Mouse (Mus musculus): Measurements from ENCODE around the gene Fam71e1. TPM values are rescaled to one million over a fixed set of nuclear protein-coding genes. Genes with fewer than 3 reads are reported as not detected.

The Fam71e1 gene
- polyA plus RNA-seq (2014; fragmentation: Nextera tagmentation; extraction: Ambion mirVana): 26.8 and 28.6 TPM in 2 replicates

DNA sequence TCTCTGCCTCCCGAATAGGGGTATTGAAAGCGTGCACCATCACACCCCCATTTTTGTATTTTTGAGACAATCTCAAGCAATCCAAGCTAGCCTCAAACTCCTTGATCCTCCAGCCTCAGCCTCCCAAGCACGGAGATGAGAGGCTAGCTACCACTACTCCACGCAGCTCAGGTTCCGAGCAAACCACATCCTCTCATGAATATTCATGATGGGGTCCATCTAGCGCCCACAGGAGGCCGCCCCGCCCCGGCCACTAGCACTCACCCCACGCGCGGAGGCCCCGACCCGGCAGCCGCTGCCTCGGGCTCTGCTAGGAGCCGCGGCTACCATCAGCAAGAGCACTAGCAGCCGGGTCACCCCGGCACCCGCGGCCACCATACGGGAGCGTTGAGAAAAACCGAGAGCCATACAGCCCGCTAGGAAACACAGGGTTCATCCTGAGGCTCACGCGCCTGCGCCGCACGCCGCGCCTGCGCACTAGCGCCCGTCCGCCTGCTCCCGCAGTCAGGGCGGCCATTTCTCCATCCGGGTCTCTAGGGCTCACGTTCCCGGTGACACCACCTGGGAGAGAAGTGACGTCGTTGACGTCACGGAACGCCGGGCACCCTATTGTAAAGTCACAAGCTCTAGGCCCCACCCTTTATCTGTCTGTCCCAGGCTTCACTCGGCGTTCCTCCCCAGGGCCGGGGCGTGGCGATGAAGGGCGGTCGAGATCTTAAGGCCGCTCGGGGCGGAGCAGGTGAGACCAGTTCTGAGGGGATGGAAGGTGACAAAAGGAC is at the start of gene Fam71e1, which contains the start of gene Emc10:
Gene Fam71e1 (plus strand): TSS at position 590 of the 779 bp plus-strand sequence.
Gene Emc10 (minus strand): TSS at position 538 of the 779 bp plus-strand sequence.
- peaks cover 21% of the 10 kb centered on the region for H3K4me1 ChIP-seq (ENCODE audit: control insufficient read depth, insufficient read depth, low read length)
- no peaks in the 10 kb centered on the region for H3K9me3 ChIP-seq (ENCODE audit: control insufficient read depth, low read length)
- peak within 1 kb of the TSS; percentile 87 for H3K4me2 ChIP-seq (ENCODE audit: low read length)
- H3K36me3 ChIP-seq (ENCODE audit: control insufficient read depth, insufficient read depth, low read length): peaks cover 19% of the 10 kb centered on the region
- no peaks in the 10 kb centered on the region for H3K27me3 ChIP-seq (ENCODE audit: control insufficient read depth, insufficient read depth, low read length)
- H3K9ac ChIP-seq (replicated peaks; ENCODE audit: low read length): peak within 1 kb of the TSS; percentile 93
- peak within 1 kb of the TSS; percentile 97 for H3K27ac ChIP-seq (replicated peaks; ENCODE audit: low read depth, low read length)
- ATAC-seq (ENCODE audit: low FRiP score, low TSS enrichment) (peak; percentile 96), DNase-seq (peak; percentile 100)
- 1% methylated on average over 58 of the region's 58 CpGs for WGBS
- H3K4me3 ChIP-seq (replicated peaks; ENCODE audit: low read depth, low read length): peak within 1 kb of the TSS; percentile 72

- Histone ChIP-seq H3K27ac (replicated peaks; ENCODE audit: low read depth, low read length) (no peak overlapping the region), H3K4me3 (replicated peaks; ENCODE audit: low read depth, low read length) (no peak overlapping the region), H3K4me2 (ENCODE audit: low read length) (no peak overlapping the region), H3K36me3 (ENCODE audit: control insufficient read depth, insufficient read depth, low read length) (peaks cover 79% of the 10 kb centered on the region), H3K27me3 (ENCODE audit: control insufficient read depth, insufficient read depth, low read length) (no peaks in the 10 kb centered on the region), H3K9me3 (ENCODE audit: control insufficient read depth, low read length) (no peaks in the 10 kb centered on the region), H3K9ac (replicated peaks; ENCODE audit: low read length) (no peak overlapping the region; the same call in 1 of the 2 replicates), H3K4me1 (ENCODE audit: control insufficient read depth, insufficient read depth, low read length) (peaks cover 21% of the 10 kb centered on the region)
- no peak for DNase-seq
- 23% methylated on average over 3 of the region's 3 CpGs for WGBS
- no peak for ATAC-seq (ENCODE audit: low FRiP score, low TSS enrichment)
These were observed 43.1 kb upstream of the Fam71e1 start for GRCm38 (mm10) chr7:44453256-44453655.

- peaks cover 83% of the 10 kb centered on the region for H3K36me3 ChIP-seq (ENCODE audit: control insufficient read depth, insufficient read depth, low read length)
- H3K4me2 ChIP-seq (ENCODE audit: low read length): no peak overlapping the region
- 95% methylated on average over 1 of the region's 1 CpGs for WGBS
- no peak overlapping the region for H3K27ac ChIP-seq (replicated peaks; ENCODE audit: low read depth, low read length)
- no peaks in the 10 kb centered on the region for H3K27me3 ChIP-seq (ENCODE audit: control insufficient read depth, insufficient read depth, low read length)
- DNase-seq: no peak
- H3K9ac ChIP-seq (replicated peaks; ENCODE audit: low read length): no peak overlapping the region
- H3K9me3 ChIP-seq (ENCODE audit: control insufficient read depth, low read length): no peaks in the 10 kb centered on the region
- ATAC-seq (ENCODE audit: low FRiP score, low TSS enrichment): no peak
- peaks cover 15% of the 10 kb centered on the region for H3K4me1 ChIP-seq (ENCODE audit: control insufficient read depth, insufficient read depth, low read length)
- H3K4me3 ChIP-seq (replicated peaks; ENCODE audit: low read depth, low read length): no peak overlapping the region
These were observed 40.1 kb upstream of the Fam71e1 start for GRCm38 (mm10) chr7:44456302-44456701.

- ATAC-seq (ENCODE audit: low FRiP score, low TSS enrichment) (no peak), DNase-seq (no peak)
- Histone ChIP-seq H3K9ac (replicated peaks; ENCODE audit: low read length) (no peak overlapping the region), H3K27ac (replicated peaks; ENCODE audit: low read depth, low read length) (no peak overlapping the region), H3K4me2 (ENCODE audit: low read length) (no peak overlapping the region), H3K9me3 (ENCODE audit: control insufficient read depth, low read length) (no peaks in the 10 kb centered on the region), H3K4me1 (ENCODE audit: control insufficient read depth, insufficient read depth, low read length) (peaks cover 18% of the 10 kb centered on the region), H3K27me3 (ENCODE audit: control insufficient read depth, insufficient read depth, low read length) (no peaks in the 10 kb centered on the region), H3K4me3 (replicated peaks; ENCODE audit: low read depth, low read length) (no peak overlapping the region), H3K36me3 (ENCODE audit: control insufficient read depth, insufficient read depth, low read length) (peaks cover 89% of the 10 kb centered on the region)
- WGBS: 81% methylated on average over 6 of the region's 6 CpGs
These were observed 36.3 kb upstream of the Fam71e1 start for GRCm38 (mm10) chr7:44460067-44460466.

- Histone ChIP-seq H3K27ac (replicated peaks; ENCODE audit: low read depth, low read length) (no peak overlapping the region), H3K9ac (replicated peaks; ENCODE audit: low read length) (no peak overlapping the region), H3K27me3 (ENCODE audit: control insufficient read depth, insufficient read depth, low read length) (no peaks in the 10 kb centered on the region), H3K9me3 (ENCODE audit: control insufficient read depth, low read length) (no peaks in the 10 kb centered on the region), H3K36me3 (ENCODE audit: control insufficient read depth, insufficient read depth, low read length) (peaks cover 84% of the 10 kb centered on the region), H3K4me2 (ENCODE audit: low read length) (no peak overlapping the region), H3K4me3 (replicated peaks; ENCODE audit: low read depth, low read length) (no peak overlapping the region), H3K4me1 (ENCODE audit: control insufficient read depth, insufficient read depth, low read length) (peaks cover 23% of the 10 kb centered on the region)
- no peak for DNase-seq
- no peak for ATAC-seq (ENCODE audit: low FRiP score, low TSS enrichment)
- WGBS: 85% methylated on average over 31 of the region's 31 CpGs
These were observed 35.4 kb upstream of the Fam71e1 start for GRCm38 (mm10) chr7:44460767-44461502.

- DNase-seq (no peak), ATAC-seq (ENCODE audit: low FRiP score, low TSS enrichment) (no peak)
- Histone ChIP-seq H3K27ac (replicated peaks; ENCODE audit: low read depth, low read length) (no peak overlapping the region), H3K36me3 (ENCODE audit: control insufficient read depth, insufficient read depth, low read length) (peaks cover 79% of the 10 kb centered on the region), H3K4me3 (replicated peaks; ENCODE audit: low read depth, low read length) (no peak overlapping the region), H3K4me1 (ENCODE audit: control insufficient read depth, insufficient read depth, low read length) (peaks cover 23% of the 10 kb centered on the region), H3K4me2 (ENCODE audit: low read length) (no peak overlapping the region), H3K9ac (replicated peaks; ENCODE audit: low read length) (no peak overlapping the region), H3K9me3 (ENCODE audit: control insufficient read depth, low read length) (no peaks in the 10 kb centered on the region), H3K27me3 (ENCODE audit: control insufficient read depth, insufficient read depth, low read length) (no peaks in the 10 kb centered on the region)
- 79% methylated on average over 57 of the region's 57 CpGs for WGBS
These were observed 34.7 kb upstream of the Fam71e1 start for GRCm38 (mm10) chr7:44461503-44462217.

DNA sequence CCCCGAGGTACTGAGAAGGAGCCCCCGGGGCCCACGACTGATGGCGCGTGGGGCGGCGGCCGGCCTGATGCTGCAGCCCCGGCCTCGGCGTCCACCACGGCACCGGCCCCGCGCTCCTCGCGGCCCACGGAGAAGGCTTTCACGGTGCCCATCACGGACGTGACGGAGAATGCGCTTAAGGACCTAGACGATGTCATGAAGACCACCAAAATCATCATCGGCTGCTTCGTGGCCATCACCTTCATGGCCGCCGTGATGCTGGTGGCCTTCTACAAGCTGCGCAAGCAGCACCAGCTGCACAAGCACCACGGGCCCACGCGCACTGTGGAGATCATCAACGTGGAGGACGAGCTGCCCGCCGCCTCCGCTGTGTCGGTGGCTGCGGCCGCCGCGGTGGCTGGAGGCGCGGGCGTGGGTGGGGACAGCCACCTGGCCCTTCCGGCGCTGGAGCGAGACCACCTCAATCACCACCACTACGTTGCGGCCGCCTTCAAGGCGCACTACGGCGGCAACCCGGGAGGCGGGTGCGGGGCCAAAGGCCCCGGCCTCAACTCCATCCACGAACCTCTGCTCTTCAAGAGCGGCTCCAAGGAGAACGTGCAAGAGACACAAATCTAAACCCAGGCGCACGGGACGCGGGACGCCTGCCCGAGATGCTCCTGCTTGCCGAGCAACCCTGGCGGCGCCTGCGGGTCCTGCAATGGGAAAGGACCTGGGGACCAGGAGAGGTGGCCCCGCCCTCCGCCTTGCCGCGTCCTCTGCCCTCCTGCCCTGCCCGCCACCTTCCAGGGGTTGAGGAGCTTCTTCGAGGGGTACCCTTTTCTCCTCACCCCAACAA is 33.9 kb upstream of the Fam71e1 start:
- no peaks in the 10 kb centered on the region for H3K27me3 ChIP-seq (ENCODE audit: control insufficient read depth, insufficient read depth, low read length)
- H3K4me3 ChIP-seq (replicated peaks; ENCODE audit: low read depth, low read length): no peak overlapping the region
- ATAC-seq (ENCODE audit: low FRiP score, low TSS enrichment) (no peak), DNase-seq (peak; percentile 60)
- peaks cover 26% of the 10 kb centered on the region for H3K4me1 ChIP-seq (ENCODE audit: control insufficient read depth, insufficient read depth, low read length)
- no peaks in the 10 kb centered on the region for H3K9me3 ChIP-seq (ENCODE audit: control insufficient read depth, low read length)
- H3K9ac ChIP-seq (replicated peaks; ENCODE audit: low read length): no peak overlapping the region
- peaks cover 72% of the 10 kb centered on the region for H3K36me3 ChIP-seq (ENCODE audit: control insufficient read depth, insufficient read depth, low read length)
- WGBS: 32% methylated on average over 77 of the region's 77 CpGs
- no peak overlapping the region for H3K27ac ChIP-seq (replicated peaks; ENCODE audit: low read depth, low read length)
- H3K4me2 ChIP-seq (ENCODE audit: low read length): no peak overlapping the region

DNA sequence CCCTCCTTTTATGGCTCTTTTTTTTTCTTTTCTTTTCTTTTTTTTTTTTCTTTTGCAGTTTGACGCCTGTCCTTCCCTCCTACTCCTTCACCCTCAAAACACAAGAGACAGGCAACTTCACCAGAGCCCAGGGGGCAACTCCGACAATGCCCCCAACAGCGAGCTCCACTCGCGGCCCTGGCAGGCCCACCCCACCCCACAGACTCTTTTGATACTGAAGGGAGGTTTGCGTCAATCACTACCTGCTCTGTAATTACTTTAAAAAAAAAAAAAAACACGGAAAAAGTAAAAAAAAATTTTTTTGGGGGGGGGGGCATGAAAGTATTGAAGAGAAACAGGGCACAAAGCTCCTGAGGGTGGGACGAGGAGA is 33.3 kb upstream of the Fam71e1 start:
- Histone ChIP-seq H3K4me3 (replicated peaks; ENCODE audit: low read depth, low read length) (no peak overlapping the region), H3K27ac (replicated peaks; ENCODE audit: low read depth, low read length) (no peak overlapping the region), H3K4me1 (ENCODE audit: control insufficient read depth, insufficient read depth, low read length) (peaks cover 26% of the 10 kb centered on the region), H3K9me3 (ENCODE audit: control insufficient read depth, low read length) (no peaks in the 10 kb centered on the region), H3K4me2 (ENCODE audit: low read length) (no peak overlapping the region), H3K9ac (replicated peaks; ENCODE audit: low read length) (no peak overlapping the region), H3K36me3 (ENCODE audit: control insufficient read depth, insufficient read depth, low read length) (peaks cover 66% of the 10 kb centered on the region), H3K27me3 (ENCODE audit: control insufficient read depth, insufficient read depth, low read length) (no peaks in the 10 kb centered on the region)
- ATAC-seq (ENCODE audit: low FRiP score, low TSS enrichment): no peak
- DNase-seq: no peak
- 50% methylated on average over 8 of the region's 8 CpGs for WGBS
